Mouse (Mus musculus) thymus, postnatal 14 days (tissue): ENCODE measurements around the gene Plg.

ENCODE experiments used
- DNase-seq: peaks from one replicate; pipeline ENCODE4 v3.0.0; 2021

Gene Plg

DNA sequence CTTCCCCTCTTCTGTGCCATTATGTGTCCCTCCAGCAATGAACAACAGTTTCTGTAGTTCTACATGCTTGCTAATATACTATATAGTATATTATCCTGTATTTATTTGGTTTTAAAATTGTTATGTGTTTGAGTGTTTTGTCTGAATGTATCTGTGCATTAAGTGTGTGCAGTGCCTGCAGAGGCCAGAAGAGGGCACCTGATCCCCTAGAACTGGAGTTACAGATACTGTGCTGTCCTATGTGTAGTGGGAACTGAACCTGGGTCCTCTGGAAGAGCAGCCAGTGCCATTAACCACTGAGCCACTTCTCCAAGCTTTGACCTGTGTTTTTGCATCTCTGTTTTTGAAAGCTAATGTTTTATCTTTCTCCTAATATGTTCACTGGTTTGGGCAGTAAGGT lies 82.8 kb downstream of the Plg start:
- DNase-seq, result peak; percentile 6

DNA sequence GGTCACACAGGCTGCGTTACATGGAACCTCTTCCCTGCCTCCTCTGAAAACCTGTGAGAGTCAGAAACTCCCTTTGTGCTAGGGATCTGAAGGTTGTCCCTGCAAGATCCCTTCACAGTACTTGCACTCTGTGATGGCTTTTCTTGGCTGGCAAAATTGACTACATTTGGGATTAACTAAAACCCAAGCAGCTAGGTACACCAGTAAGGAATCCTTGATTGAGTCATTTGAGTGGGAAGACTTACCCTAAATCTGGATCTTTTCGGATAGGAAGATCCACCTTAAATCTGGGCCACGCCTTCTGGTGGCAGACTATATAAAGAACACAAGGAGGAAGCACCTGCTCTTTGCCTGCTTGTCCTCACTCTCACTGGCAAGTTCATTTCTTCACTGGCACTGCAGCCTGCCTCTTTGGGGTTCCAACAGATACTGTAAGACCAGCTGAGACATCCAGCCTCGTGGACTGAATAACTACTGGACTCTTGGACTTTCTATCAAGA lies 88.1 kb downstream of the Plg start:
- peak; percentile 40 for DNase-seq

DNA sequence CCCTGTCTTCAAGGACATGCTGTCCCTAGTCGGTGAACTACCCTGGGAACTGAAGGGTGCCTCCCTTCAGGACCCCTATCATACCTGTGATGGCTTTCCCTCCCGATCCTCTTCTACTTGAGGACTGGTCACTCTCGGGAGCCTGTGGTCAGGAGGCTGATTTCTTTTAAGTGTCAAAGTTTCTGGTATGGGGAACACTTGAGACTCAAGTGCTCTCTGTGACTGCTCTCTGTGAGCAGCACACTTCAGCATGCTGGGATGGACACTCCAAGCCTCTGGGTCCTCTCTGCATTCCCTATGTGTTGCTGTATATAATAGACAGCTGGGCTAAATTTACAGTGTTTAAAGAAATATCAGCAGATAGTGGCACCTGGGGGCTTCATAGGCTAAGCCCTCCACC lies 89.2 kb downstream of the Plg start:
- DNase-seq, result no peak

DNA sequence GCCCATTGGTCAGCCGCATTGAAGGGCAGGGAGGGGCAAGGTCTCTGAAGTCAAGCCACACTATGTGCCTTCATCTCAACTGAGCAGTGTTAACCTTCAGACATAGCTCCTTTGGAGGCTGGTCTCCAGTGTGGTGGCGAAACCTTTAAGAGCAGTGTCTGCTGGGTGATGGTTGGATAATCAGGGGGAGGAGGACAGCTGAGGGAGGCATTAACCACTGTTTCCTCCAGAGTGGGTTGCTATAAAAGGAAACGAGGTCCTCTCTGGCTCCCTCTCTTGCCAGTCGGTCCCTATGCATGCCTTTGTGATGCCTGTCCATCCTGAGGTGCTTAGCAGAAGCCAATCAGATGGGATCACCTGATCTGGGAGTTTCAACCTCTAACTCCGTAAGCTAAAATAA lies 90.3 kb downstream of the Plg start:
- DNase-seq, result no peak
